Mouse (Mus musculus) MEL (cell line): ENCODE data around the gene Hormad1. TPM values are rescaled to one million over a fixed set of nuclear protein-coding genes. Genes with fewer than 3 reads are reported as not detected.

ENCODE experiments used
- DNase-seq: peaks from one replicate; pipeline ENCODE4 v3.0.0; 2011; ENCODE audit warnings: low read depth, low spot score
- H3K27ac ChIP-seq: 2 replicates; pipeline ENCODE4 v1.5.1; 2012; ENCODE audit warnings: low read depth, mild to moderate bottlenecking, control low read depth, low read length, moderate library complexity; ENCODE audit not compliant: control insufficient read depth
- H3K27me3 ChIP-seq, 2 experiments: fragments of 150-350 bp in 1 of 2; sonication (generic) in 1 of 2; 2 replicates each; pipeline ENCODE4 v1.6.1; 2012; ENCODE audit warnings: low read length in 2 of 2, mild to moderate bottlenecking in 2 of 2, improper control_type of control experiment in 1 of 2, moderate library complexity in 1 of 2; ENCODE audit not compliant: insufficient read depth in 2 of 2, control insufficient read depth in 1 of 2
- H3K36me3 ChIP-seq, 2 experiments: 2 replicates each; pipeline ENCODE4 v1.6.1; 2012 to 2014; ENCODE audit warnings: low read length in 2 of 2, improper control_type of control experiment in 1 of 2, inconsistent platforms in 1 of 2, mild to moderate bottlenecking in 1 of 2; ENCODE audit not compliant: insufficient read depth in 2 of 2, control insufficient read depth in 1 of 2
- H3K4me1 ChIP-seq, 2 experiments: fragments of 150-350 bp in 1 of 2; sonication (generic) in 1 of 2; 2 replicates each; pipeline ENCODE4 v1.6.1; 2012; ENCODE audit warnings: low read length in 2 of 2, improper control_type of control experiment in 1 of 2, mild to moderate bottlenecking in 1 of 2; ENCODE audit not compliant: insufficient read depth in 2 of 2, control insufficient read depth in 1 of 2
- H3K4me3 ChIP-seq, 2 experiments: fragments of 150-350 bp in 1 of 2; sonication (generic) in 1 of 2; 2 replicates each; pipeline ENCODE4 v1.5.1; 2012; ENCODE audit warnings: low read depth in 2 of 2, low read length in 2 of 2, mild to moderate bottlenecking in 2 of 2, moderate library complexity in 2 of 2, control low read depth in 1 of 2, improper control_type of control experiment in 1 of 2; ENCODE audit not compliant: control insufficient read depth in 1 of 2, insufficient read depth in 1 of 2
- H3K79me2 ChIP-seq: 2 replicates; pipeline ENCODE4 v1.6.1; 2012; ENCODE audit warnings: mild to moderate bottlenecking, low read length, moderate library complexity; ENCODE audit not compliant: control insufficient read depth, poor library complexity, insufficient read depth
- H3K9ac ChIP-seq: 2 replicates; pipeline ENCODE4 v1.6.1; 2012; ENCODE audit warnings: low read depth, mild to moderate bottlenecking, control low read depth, low read length, moderate library complexity; ENCODE audit not compliant: control insufficient read depth, poor library complexity, severe bottlenecking
- H3K9me3 ChIP-seq: fragments of 150-350 bp; sonication (generic); replicated peaks from 2 replicates; pipeline ENCODE4 v1.6.1; 2012; ENCODE audit warnings: mild to moderate bottlenecking, low read length, improper control_type of control experiment, moderate library complexity; ENCODE audit not compliant: insufficient read depth
- BHLHE40 ChIP-seq: IDR thresholded peaks from 2 replicates; pipeline ENCODE4 v1.6.1; 2012; ENCODE audit warnings: low read depth, mild to moderate bottlenecking, inconsistent platforms, low read length, improper control_type of control experiment, borderline replicate concordance
- CHD1 ChIP-seq: IDR thresholded peaks from 2 replicates; pipeline ENCODE4 v1.6.1; 2012; ENCODE audit warnings: low read depth, mild to moderate bottlenecking, inconsistent platforms, low read length, improper control_type of control experiment
- CHD2 ChIP-seq: IDR thresholded peaks from 2 replicates; pipeline ENCODE4 v1.6.1; 2011; ENCODE audit warnings: low read length, improper control_type of control experiment
- CTCF ChIP-seq, 3 experiments: IDR thresholded peaks in 2 of 3; conservative IDR thresholded peaks in 1 of 3; 2 replicates each; pipeline ENCODE4 v1.5.1; 2011 to 2012; ENCODE audit warnings: low read length in 3 of 3, low read depth in 2 of 3, mild to moderate bottlenecking in 2 of 3, improper control_type of control experiment in 1 of 3, inconsistent platforms in 1 of 3, mixed read lengths in 1 of 3, moderate library complexity in 1 of 3; ENCODE audit not compliant: control insufficient read depth in 1 of 3, insufficient read depth in 1 of 3, poor library complexity in 1 of 3, severe bottlenecking in 1 of 3
- E2F4 ChIP-seq: IDR thresholded peaks from 2 replicates; pipeline ENCODE4 v1.6.1; 2011; ENCODE audit warnings: low read depth, low read length, improper control_type of control experiment, borderline replicate concordance
- EP300 ChIP-seq, 2 experiments: IDR thresholded peaks; 2 replicates each; pipeline ENCODE4 v1.6.1; 2011; ENCODE audit warnings: improper control_type of control experiment in 2 of 2, low read length in 2 of 2, low read depth in 1 of 2, mild to moderate bottlenecking in 1 of 2
- ETS1 ChIP-seq: IDR thresholded peaks from 2 replicates; pipeline ENCODE4 v1.6.1; 2012; ENCODE audit warnings: low read depth, mild to moderate bottlenecking, inconsistent platforms, low read length, improper control_type of control experiment, moderate library complexity
- GABPA ChIP-seq: IDR thresholded peaks from 2 replicates; pipeline ENCODE4 v1.6.1; 2012; ENCODE audit warnings: low read depth, mild to moderate bottlenecking, inconsistent platforms, low read length, improper control_type of control experiment, moderate library complexity
- GATA1 ChIP-seq: IDR thresholded peaks from 2 replicates; pipeline ENCODE4 v1.6.1; 2011; ENCODE audit warnings: low read depth, low read length, improper control_type of control experiment
- HCFC1 ChIP-seq: IDR thresholded peaks from 2 replicates; pipeline ENCODE4 v1.6.1; 2012; ENCODE audit warnings: low read depth, mild to moderate bottlenecking, inconsistent platforms, low read length, improper control_type of control experiment, moderate library complexity
- JUND ChIP-seq: IDR thresholded peaks from 2 replicates; pipeline ENCODE4 v1.6.1; 2011; ENCODE audit warnings: low read depth, mild to moderate bottlenecking, improper control_type of control experiment, low read length
- KAT2A ChIP-seq: conservative IDR thresholded peaks from 2 replicates; pipeline ENCODE4 v1.6.1; 2012; ENCODE audit warnings: low read depth, low read length, improper control_type of control experiment, inconsistent platforms
- MAFK ChIP-seq: IDR thresholded peaks from 2 replicates; pipeline ENCODE4 v1.6.1; 2011; ENCODE audit warnings: low read depth, mild to moderate bottlenecking, low read length, improper control_type of control experiment, borderline replicate concordance
- MAX ChIP-seq: IDR thresholded peaks from 2 replicates; pipeline ENCODE4 v1.6.1; 2011; ENCODE audit warnings: low read length, improper control_type of control experiment
- MAZ ChIP-seq: IDR thresholded peaks from 2 replicates; pipeline ENCODE4 v1.6.1; 2012; ENCODE audit warnings: low read depth, mild to moderate bottlenecking, inconsistent platforms, low read length, improper control_type of control experiment
- MEF2A ChIP-seq: IDR thresholded peaks from 2 replicates; pipeline ENCODE4 v1.6.1; 2014; ENCODE audit warnings: low read depth, mild to moderate bottlenecking, inconsistent platforms, low read length, improper control_type of control experiment; ENCODE audit not compliant: poor library complexity, insufficient replicate concordance, severe bottlenecking; ENCODE audit errors: extremely low read depth
- MXI1 ChIP-seq: IDR thresholded peaks from 2 replicates; pipeline ENCODE4 v1.6.1; 2011; ENCODE audit warnings: mild to moderate bottlenecking, low read depth, low read length, improper control_type of control experiment
- MYB ChIP-seq: IDR thresholded peaks from 2 replicates; pipeline ENCODE4 v1.6.1; 2011; ENCODE audit warnings: mild to moderate bottlenecking, low read depth, low read length, improper control_type of control experiment
- MYC ChIP-seq: IDR thresholded peaks from 2 replicates; pipeline ENCODE4 v1.6.1; 2011; ENCODE audit warnings: low read depth, mild to moderate bottlenecking, low read length, improper control_type of control experiment, moderate library complexity
- NELFE ChIP-seq: IDR thresholded peaks from 2 replicates; pipeline ENCODE4 v1.6.1; 2011; ENCODE audit warnings: low read depth, low read length, improper control_type of control experiment
- NRF1 ChIP-seq: IDR thresholded peaks from 2 replicates; pipeline ENCODE4 v1.6.1; 2014; ENCODE audit warnings: low read depth, mild to moderate bottlenecking, inconsistent platforms, low read length, improper control_type of control experiment, moderate library complexity; ENCODE audit not compliant: poor library complexity, insufficient read depth, severe bottlenecking
- POLR2A ChIP-seq, 2 experiments: IDR thresholded peaks; 2 replicates each; pipeline ENCODE4 v1.6.1; 2011 to 2012; ENCODE audit warnings: low read length in 2 of 2, mild to moderate bottlenecking in 2 of 2, control low read depth in 1 of 2, improper control_type of control experiment in 1 of 2, low read depth in 1 of 2, moderate library complexity in 1 of 2; ENCODE audit not compliant: control insufficient read depth in 1 of 2, insufficient read depth in 1 of 2, poor library complexity in 1 of 2
- POLR2AphosphoS2 ChIP-seq: IDR thresholded peaks from 2 replicates; pipeline ENCODE4 v1.6.1; 2011; ENCODE audit warnings: low read length, improper control_type of control experiment
- POLR2AphosphoS5 ChIP-seq: IDR thresholded peaks from 2 replicates; pipeline ENCODE4 v1.6.1; 2012; ENCODE audit warnings: low read depth, borderline replicate concordance, mild to moderate bottlenecking, inconsistent platforms, low read length, moderate library complexity, mixed read lengths
- RAD21 ChIP-seq: IDR thresholded peaks from 2 replicates; pipeline ENCODE4 v1.6.1; 2011; ENCODE audit warnings: mild to moderate bottlenecking, low read depth, low read length, improper control_type of control experiment
- RCOR1 ChIP-seq: IDR thresholded peaks from 2 replicates; pipeline ENCODE4 v1.6.1; 2012; ENCODE audit warnings: low read depth, mild to moderate bottlenecking, inconsistent platforms, low read length, improper control_type of control experiment
- SIN3A ChIP-seq: IDR thresholded peaks from 2 replicates; pipeline ENCODE4 v1.6.1; 2012; ENCODE audit warnings: low read length, improper control_type of control experiment, inconsistent platforms
- SMC3 ChIP-seq: IDR thresholded peaks from 2 replicates; pipeline ENCODE4 v1.6.1; 2011; ENCODE audit warnings: low read depth, low read length, improper control_type of control experiment
- TAL1 ChIP-seq: IDR thresholded peaks from 2 replicates; pipeline ENCODE4 v1.6.1; 2012; ENCODE audit warnings: mild to moderate bottlenecking, inconsistent platforms, low read length, moderate library complexity, mixed read lengths
- TBP ChIP-seq: IDR thresholded peaks from 2 replicates; pipeline ENCODE4 v1.8.0; 2011; ENCODE audit warnings: low read depth, low read length, improper control_type of control experiment
- TCF12 ChIP-seq: IDR thresholded peaks from 2 replicates; pipeline ENCODE4 v1.6.1; 2014; ENCODE audit warnings: low read depth, mild to moderate bottlenecking, inconsistent platforms, low read length, improper control_type of control experiment, moderate library complexity
- UBTF ChIP-seq: IDR thresholded peaks from 2 replicates; pipeline ENCODE4 v1.6.1; 2012; ENCODE audit warnings: low read depth, mild to moderate bottlenecking, inconsistent platforms, low read length, improper control_type of control experiment, moderate library complexity, borderline replicate concordance; ENCODE audit not compliant: insufficient read depth
- USF2 ChIP-seq, 2 experiments: IDR thresholded peaks; 2 replicates each; pipeline ENCODE4 v1.6.1; 2011 to 2012; ENCODE audit warnings: improper control_type of control experiment in 2 of 2, low read length in 2 of 2, borderline replicate concordance in 1 of 2, inconsistent platforms in 1 of 2, low read depth in 1 of 2, mild to moderate bottlenecking in 1 of 2; ENCODE audit not compliant: insufficient read depth in 1 of 2
- ZC3H11A ChIP-seq: IDR thresholded peaks from 2 replicates; pipeline ENCODE4 v1.6.1; 2012; ENCODE audit warnings: low read depth, mild to moderate bottlenecking, inconsistent platforms, low read length, improper control_type of control experiment
- ZKSCAN1 ChIP-seq: IDR thresholded peaks from 2 replicates; pipeline ENCODE4 v1.6.1; 2012; ENCODE audit warnings: low read depth, mild to moderate bottlenecking, inconsistent platforms, low read length, improper control_type of control experiment, moderate library complexity
- ZMIZ1 ChIP-seq: IDR thresholded peaks from 2 replicates; pipeline ENCODE4 v1.6.1; 2012; ENCODE audit warnings: low read depth, mild to moderate bottlenecking, inconsistent platforms, low read length, improper control_type of control experiment, moderate library complexity
- ZNF384 ChIP-seq: IDR thresholded peaks from 2 replicates; pipeline ENCODE4 v1.6.1; 2012; ENCODE audit warnings: low read depth, mild to moderate bottlenecking, inconsistent platforms, low read length, improper control_type of control experiment
- polyA plus RNA-seq, 2 experiments: library from polyadenylated mRNA; stranded (reverse) in 1 of 2; unstranded in 1 of 2; fragments of >175 nt in 1 of 2; fragments of >200 nt in 1 of 2; gene quantifications; 2 replicates each; pipeline versions ENCODE4 v1.2.1 to v1.2.4; 2012; ENCODE audit warnings: low replicate concordance in 2 of 2, low read depth in 1 of 2; ENCODE audit not compliant: insufficient read length in 2 of 2, insufficient read depth in 1 of 2, missing spikeins in 1 of 2
- total RNA-seq: library from RNA; depleted of rRNA; stranded (reverse); fragments of 300-350 nt; gene quantifications from 2 replicates; pipeline ENCODE4 v1.2.3, GENCODE M21; 2012

Hormad1 gene
- total and polyA plus RNA-seq, 3 experiments, result not detected

- no peaks in the 10 kb centered on the region for H3K79me2 ChIP-seq
- H3K36me3 ChIP-seq, result no peaks in the 10 kb centered on the region; a peak in 1 of 4 replicates
- H3K4me3 ChIP-seq, result peak within 1 kb of the TSS in 1 of 2 experiments; percentile 5; a peak in 1 of 4 replicates
- H3K4me1 ChIP-seq, result peaks cover 0 to 3% of the 10 kb centered on the region in 2 experiments; a peak in 2 of 4 replicates
- no peaks in the 10 kb centered on the region for H3K9me3 ChIP-seq
- H3K9ac ChIP-seq, result no peak within 1 kb of the TSS
- H3K27ac ChIP-seq, result no peak within 1 kb of the TSS
- H3K27me3 ChIP-seq, result peaks cover 10 to 17% of the 10 kb centered on the region in 2 experiments
- DNase-seq, result peak; percentile 64
- no peak for TF ChIP-seq MYB
- peak; percentile 46; the same call in 1 of the 2 replicates for TF ChIP-seq SIN3A
- TF ChIP-seq BHLHE40, result peak; percentile 65; the same call in 1 of the 2 replicates
- TF ChIP-seq ZMIZ1, result no peak
- peak in 1 of 2 experiments; percentile 34; a peak in 2 of 4 replicates for TF ChIP-seq EP300 (IDR thresholded peaks at IDR 0.05; ENCODE audit: low read depth in 1 of 2, low read length in 2 of 2)
- TF ChIP-seq RCOR1, result peak; percentile 100
- no peak for TF ChIP-seq GABPA
- TF ChIP-seq ZKSCAN1, result no peak
- no peak for TF ChIP-seq USF2 (IDR thresholded peaks at IDR 0.05; ENCODE audit: borderline replicate concordance in 1 of 2, insufficient read depth in 1 of 2, low read depth in 1 of 2, low read length in 2 of 2)
- TF ChIP-seq HCFC1, result no peak
- TF ChIP-seq ETS1, result no peak
- TF ChIP-seq UBTF, result no peak
- no peak for TF ChIP-seq RAD21
- TF ChIP-seq SMC3, result no peak
- no peak for TF ChIP-seq ZNF384
- no peak for TF ChIP-seq MAX
- TF ChIP-seq CTCF (IDR thresholded peaks at IDR 0.05 in 2 of 3, conservative IDR thresholded peaks at IDR 0.05 in 1 of 3; ENCODE audit: control insufficient read depth in 1 of 3, insufficient read depth in 1 of 3, low read depth in 2 of 3, low read length in 3 of 3, poor library complexity in 1 of 3, severe bottlenecking in 1 of 3), result no peak
- TF ChIP-seq MEF2A, result no peak
- TF ChIP-seq TCF12, result 0 out of 2 replicates have a peak, but pooled peaks have one; percentile 19
- no peak for TF ChIP-seq KAT2A
- TF ChIP-seq ZC3H11A, result no peak
- no peak for TF ChIP-seq NELFE
- TF ChIP-seq MXI1, result peak; percentile 75
- no peak for TF ChIP-seq MYC
- TF ChIP-seq MAZ, result no peak
- TF ChIP-seq CHD1, result no peak
- TF ChIP-seq POLR2AphosphoS5, result no peak
- TF ChIP-seq TBP, result no peak
- no peak for TF ChIP-seq JUND
- TF ChIP-seq CHD2, result no peak
- no peak for TF ChIP-seq TAL1
- TF ChIP-seq POLR2A (IDR thresholded peaks at IDR 0.05; ENCODE audit: control insufficient read depth in 1 of 2, insufficient read depth in 1 of 2, low read depth in 1 of 2, low read length in 2 of 2, poor library complexity in 1 of 2), result no peak
- TF ChIP-seq GATA1, result peak; percentile 51
- no peak for TF ChIP-seq NRF1
- TF ChIP-seq MAFK, result no peak
- no peak for TF ChIP-seq E2F4
- no peak for TF ChIP-seq POLR2AphosphoS2
These were observed 32.8 kb upstream of the Hormad1 start, which contains the start of gene Ctss for GRCm38 (mm10) chr3:95526622-95527211. TSS of gene Ctss (plus strand) at chr3:95526786.
